Mouse (Mus musculus) liver, postnatal 0 days (tissue): ENCODE measurements at regions not wholly inside any gene's neighbourhood (a gene's known extent, or its start where the extent isn't known, plus 50 kb on each side); places are given as distances from the start of the nearest gene placed in this dataset.

ENCODE experiments used
- CTCF ChIP-seq: sonication (generic); IDR thresholded peaks from 2 replicates; pipeline ENCODE4 v1.5.1; 2016; ENCODE audit warnings: antibody characterized with exemption, low read depth
- EP300 ChIP-seq: IDR thresholded peaks from 2 replicates; pipeline ENCODE4 v1.6.1; 2016; ENCODE audit warnings: antibody characterized with exemption, low read depth, mild to moderate bottlenecking

- TF ChIP-seq CTCF: no peak
- no peak for TF ChIP-seq EP300
These were observed 50.6 kb upstream of the Kif2a start for GRCm38 (mm10) chr13:107072345-107073038.
